Mouse (Mus musculus) common myeloid progenitor, adult 5-6 weeks (primary cell): ENCODE results near the gene Flnb. TPM values are rescaled to one million over a fixed set of nuclear protein-coding genes. Genes with fewer than 3 reads are reported as not detected.

Source experiments
- ATAC-seq: replicated peaks from 2 replicates; pipeline ENCODE4 v1.8.0; 2016; ENCODE audit warnings: low read depth, mild to moderate bottlenecking, moderate TSS enrichment, inconsistent platforms; ENCODE audit not compliant: poor library complexity, severe bottlenecking
- total RNA-seq: library from RNA; stranded (forward); fragments of 200-1000, 187-1606 nt; gene quantifications from 2 replicates; pipeline ENCODE4 v1.2.3, GENCODE M21; 2017

The Flnb gene
- total RNA-seq, 1 experiment from 2014 or later, result 16.9 TPM

GRCm38 (mm10) chr14:7824651-7825268, 7.0 kb downstream of the Flnb start:
- peak; percentile 43 for ATAC-seq

- ATAC-seq, result peak; percentile 78
Observed at GRCm38 (mm10) chr14:7826151-7826937, 8.6 kb downstream of the Flnb start.

- no peak for ATAC-seq
Observed at GRCm38 (mm10) chr14:7829181-7829580, 11.4 kb downstream of the Flnb start.

DNA sequence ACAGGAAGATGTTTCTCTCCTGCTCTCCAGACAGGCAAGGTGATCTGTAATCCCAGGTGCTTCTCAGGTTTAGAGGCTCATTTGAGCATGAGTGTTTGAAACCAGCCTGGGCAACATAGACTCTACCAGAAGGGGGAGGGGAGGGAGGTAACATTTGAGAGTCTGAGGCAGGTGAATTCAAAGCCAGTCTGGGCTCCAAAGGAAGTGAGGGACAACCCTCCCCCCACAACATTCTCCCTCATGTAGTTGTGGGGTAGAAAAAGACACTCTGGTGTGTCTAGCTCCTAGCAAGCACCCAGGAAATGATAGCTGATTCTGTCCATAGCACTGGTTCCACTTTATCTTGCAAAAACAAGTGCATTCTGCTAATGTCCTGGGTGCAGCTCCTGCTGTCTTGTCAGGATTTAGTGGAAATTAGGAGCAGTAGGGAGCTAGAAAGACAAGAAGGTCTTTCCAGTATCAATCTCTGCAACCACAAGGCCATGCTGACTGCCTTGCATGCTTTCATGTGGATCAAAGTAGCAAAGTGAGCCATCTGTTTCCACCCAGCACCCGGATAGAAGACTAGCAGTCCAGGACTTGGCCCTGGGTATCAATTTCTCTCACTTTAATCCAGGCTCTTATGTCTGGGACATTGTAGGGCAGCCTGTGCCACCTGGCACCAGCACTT, 14.1 kb downstream of the Flnb start:
- ATAC-seq, result no peak

- no peak for ATAC-seq
Observed at GRCm38 (mm10) chr14:7832440-7832783, 14.7 kb downstream of the Flnb start.

DNA sequence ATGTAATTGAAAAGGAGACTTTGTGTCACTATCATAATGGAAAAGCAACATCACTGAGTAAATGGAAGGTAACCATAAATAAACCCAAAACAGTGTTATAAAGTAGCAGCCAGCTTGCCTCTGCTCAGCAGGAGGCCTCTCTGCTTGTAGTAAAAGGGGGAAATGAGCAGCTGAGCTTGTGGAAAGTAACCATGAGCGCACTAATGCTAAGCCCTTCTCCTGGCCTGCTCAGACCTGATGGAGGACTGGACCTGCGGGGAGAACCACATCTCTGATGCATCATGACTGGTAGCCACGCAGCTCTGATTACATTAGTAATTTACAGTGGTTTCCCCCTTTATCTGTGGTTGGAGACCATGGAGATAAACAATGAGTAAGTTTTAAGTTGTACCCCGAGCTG, 15.7 kb downstream of the Flnb start:
- ATAC-seq, result no peak

DNA sequence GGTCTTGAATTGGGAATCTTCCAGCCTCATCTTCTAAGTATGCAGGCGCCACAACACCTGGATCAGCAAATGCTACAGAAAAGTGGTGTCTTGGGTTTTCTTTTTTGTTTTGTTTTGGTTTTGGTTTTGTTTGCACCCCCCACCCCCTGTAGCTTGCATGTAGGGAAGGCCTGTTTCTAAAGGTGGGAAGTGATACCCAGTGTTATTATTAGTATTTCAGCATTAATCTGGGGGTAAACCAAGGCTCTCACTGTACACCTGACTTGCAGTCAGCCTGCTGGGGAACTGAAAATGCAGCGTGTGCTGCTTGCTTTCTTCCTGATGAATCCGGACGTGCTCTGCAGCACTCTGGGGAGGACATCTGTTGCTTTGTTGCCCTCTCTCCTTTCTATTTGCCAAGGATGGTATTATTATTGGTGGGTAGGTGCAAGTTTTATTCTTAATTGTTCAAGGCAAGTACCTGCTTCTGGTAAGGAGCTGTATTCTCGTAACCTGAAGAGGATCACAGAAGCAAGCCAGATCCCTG, 20.9 kb downstream of the Flnb start:
- no peak for ATAC-seq

- no peak for ATAC-seq
Observed at GRCm38 (mm10) chr14:7839950-7840514, 22.3 kb downstream of the Flnb start.

DNA sequence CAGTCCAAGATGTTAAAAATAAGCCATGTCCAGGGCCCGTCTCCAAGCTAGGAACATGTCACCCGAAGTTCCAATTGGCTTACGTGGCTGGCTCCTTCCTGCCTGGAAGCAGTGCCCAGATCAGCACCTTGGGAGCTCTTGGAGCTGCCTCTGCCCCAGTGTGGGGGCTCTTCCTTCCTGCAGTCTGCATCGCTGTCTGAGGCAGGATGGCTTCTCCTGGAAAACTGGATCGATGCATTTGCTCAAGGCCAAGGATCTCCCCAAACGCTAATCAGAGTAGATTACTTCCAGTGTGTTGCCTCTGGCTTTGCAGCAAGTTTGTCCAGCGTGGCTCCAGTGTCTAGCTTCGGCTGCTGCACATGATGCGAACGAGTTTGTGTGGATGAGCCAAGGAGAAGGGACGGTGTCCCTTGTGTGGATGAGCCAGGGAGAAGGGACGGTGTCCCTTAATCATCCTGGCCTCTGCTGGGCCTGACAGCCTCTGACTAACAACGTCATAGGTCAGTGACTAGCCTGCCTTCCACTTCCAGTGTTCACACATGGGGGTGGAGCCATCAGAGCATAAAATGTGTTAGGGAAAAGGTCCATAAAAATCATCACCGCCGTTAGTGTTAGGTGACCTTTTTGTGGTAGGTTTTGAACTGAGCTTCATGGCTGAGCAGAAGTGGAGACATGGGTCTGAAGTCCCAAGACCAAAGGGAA, 25.0 kb downstream of the Flnb start:
- no peak for ATAC-seq

DNA sequence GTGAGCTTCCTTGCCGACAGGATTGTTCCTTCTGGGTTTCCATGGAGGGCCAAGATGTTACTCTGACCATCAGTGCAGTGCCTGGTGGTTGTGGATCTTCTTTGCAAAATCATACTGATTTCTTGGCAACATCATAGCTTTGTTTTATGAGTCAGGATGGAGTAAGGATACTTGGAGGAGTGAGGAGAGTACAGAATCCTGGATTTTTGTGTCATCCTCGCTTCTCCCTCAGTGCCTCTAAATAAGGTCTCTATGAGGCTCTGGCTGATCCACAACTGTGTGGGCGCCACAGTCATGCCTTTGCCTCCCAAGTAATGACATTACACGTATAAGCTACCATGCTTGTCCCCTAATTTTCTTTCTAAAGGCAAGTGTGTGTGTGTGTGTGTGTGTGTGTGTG, 28.9 kb downstream of the Flnb start:
- ATAC-seq, result no peak

DNA sequence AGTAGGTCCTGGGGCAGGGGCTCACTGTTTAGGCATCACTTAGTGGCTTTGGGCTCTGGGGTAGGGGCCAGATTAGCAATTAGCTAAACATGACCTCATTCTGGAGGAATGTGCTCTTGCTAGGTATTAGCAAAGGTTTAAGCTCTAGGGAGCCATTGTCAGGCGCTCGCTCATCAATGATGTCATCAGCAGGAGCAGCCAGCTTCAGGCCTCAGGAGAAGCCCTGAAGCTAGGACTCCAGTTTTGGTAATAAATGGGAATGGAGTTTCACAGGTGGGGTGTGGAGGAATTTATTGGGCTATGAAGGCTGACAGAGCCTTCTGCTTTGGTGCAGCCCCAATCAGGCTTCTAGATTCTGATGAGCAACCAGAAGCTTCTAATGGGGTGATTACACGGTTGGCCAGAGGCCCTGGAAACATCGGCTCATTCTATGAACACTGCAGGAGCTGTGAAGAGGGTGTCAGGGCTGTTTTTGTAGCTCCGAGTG, 30.0 kb downstream of the Flnb start:
- ATAC-seq, result no peak

GRCm38 (mm10) chr14:7850913-7851312, 33.2 kb downstream of the Flnb start:
- 0 out of 2 replicates have a peak, but pooled peaks have one; percentile 15 for ATAC-seq

DNA sequence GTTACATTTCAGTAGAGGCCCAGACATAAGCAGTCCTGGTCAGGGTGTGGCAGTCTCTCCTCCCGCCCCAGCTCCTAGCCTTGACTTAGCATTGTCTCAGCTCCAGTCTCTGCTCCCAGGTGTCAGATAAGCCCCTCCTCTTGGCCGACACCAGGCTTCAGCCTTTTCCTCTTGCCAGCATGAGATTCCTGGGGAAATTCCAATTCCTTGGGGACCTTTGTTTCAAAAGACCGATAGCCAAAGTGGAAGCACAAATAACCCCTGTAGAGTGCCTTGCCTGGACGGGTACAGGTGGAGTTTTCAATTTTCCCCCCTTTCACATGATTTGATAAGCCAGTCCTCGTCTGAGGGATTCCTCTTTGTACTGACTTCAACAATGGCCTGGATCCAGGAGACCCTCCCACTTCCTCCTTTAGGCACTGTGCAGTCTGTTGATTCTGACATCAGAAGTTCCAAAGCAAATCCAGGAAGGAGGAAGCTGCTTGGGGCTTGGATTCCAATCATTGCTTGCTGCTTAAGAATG, 33.8 kb downstream of the Flnb start:
- ATAC-seq, result peak; percentile 56; the same call in 1 of the 2 replicates

DNA sequence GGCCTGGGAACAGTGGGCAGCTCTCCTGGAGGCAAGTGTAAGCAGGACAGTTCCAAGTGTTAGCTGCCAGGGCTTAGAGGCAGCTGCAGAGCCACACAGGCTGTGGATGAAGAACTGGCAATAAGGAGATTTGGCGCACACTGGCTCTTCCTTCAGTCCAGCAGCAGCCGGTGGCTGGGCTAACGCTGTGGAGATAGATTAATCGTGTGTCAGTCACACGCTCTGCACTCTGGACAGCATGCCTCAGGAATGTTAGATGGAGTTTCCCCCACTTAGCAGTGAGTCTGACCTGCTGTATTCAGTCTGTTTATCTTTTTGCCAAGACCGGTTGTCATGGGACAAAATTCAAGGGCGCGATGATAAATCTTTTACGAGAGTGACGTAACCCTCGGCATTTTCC, 35.9 kb downstream of the Flnb start:
- ATAC-seq, result no peak

DNA sequence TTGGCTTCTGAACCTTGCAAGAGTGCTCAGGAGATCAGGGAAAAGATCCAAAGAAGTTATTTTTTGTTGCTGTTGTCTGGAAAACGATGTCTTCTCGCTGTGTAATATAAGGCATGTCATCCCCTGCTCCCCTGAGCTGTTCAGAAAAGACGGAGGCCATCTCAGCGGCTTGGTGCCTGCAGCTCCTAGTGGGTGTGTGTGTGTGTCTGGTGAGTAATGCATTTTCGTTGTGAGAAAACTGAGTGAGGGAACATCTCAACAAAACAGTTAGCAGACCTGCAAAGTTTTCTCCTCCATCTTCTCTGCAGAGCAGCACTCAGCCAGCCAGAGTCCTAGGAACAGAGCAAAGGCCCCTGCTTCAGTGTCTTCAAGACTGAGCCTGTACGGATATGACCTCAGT, 36.6 kb downstream of the Flnb start:
- ATAC-seq, result no peak

GRCm38 (mm10) chr14:7855101-7855500, 37.3 kb downstream of the Flnb start:
- no peak for ATAC-seq

GRCm38 (mm10) chr14:7855501-7855900, 37.7 kb downstream of the Flnb start:
- ATAC-seq, result no peak

- no peak for ATAC-seq
Observed at GRCm38 (mm10) chr14:7856348-7856747, 38.6 kb downstream of the Flnb start.

DNA sequence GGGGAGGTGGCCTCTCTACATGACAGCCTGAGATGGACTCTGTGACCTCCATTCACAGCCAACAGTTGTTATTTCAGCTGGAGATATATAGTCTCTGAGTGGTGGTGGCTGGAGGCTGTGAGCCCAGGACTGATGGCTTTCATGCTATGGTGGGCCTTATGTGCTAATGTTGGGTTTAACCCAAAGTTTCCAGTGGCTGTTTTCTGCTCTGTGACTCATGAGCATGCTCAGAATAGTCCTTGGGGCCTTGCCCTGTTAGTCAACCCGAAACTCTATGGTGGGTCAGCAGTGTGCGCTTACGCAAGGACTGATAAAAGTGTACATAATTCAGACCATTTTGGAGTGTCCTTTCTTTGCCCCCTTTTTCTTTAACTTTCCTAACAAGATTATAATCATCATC, 40.1 kb downstream of the Flnb start:
- 0 out of 2 replicates have a peak, but pooled peaks have one; percentile 3 for ATAC-seq

GRCm38 (mm10) chr14:7858430-7858829, 40.7 kb downstream of the Flnb start:
- peak; percentile 69 for ATAC-seq
